Mouse (Mus musculus) heart, postnatal 0 days (tissue): ENCODE measurements around the gene Vdac2.

Experiments
- CTCF ChIP-seq: IDR thresholded peaks from 2 replicates; pipeline ENCODE4 v1.5.1; 2016; ENCODE audit warnings: antibody characterized with exemption, control low read depth, low read depth
- EP300 ChIP-seq: IDR thresholded peaks from 2 replicates; pipeline ENCODE4 v1.6.1; 2016; ENCODE audit warnings: antibody characterized with exemption, low read depth

- TF ChIP-seq CTCF: no peak
- TF ChIP-seq EP300: no peak
Measured at GRCm38 (mm10) chr14:21824938-21825337, at the start of gene Vdac2.
